Mouse (Mus musculus): ENCODE measurements around the gene Unc50. TPM values are rescaled to one million over a fixed set of nuclear protein-coding genes. Genes with fewer than 3 reads are reported as not detected.

Gene Unc50
- 111 and 118 TPM in 2 replicates for polyA plus RNA-seq (2014; fragmentation: Nextera tagmentation; extraction: Ambion mirVana)

- Histone ChIP-seq H3K4me1 (ENCODE audit: control insufficient read depth, insufficient read depth, low read length) (peaks cover 6% of the 10 kb centered on the region), H3K4me3 (ENCODE audit: low read depth, low read length) (peak within 1 kb of the TSS; percentile 92), H3K4me2 (ENCODE audit: low read depth, severe bottlenecking) (peak within 1 kb of the TSS; percentile 80), H3K27me3 (ENCODE audit: control insufficient read depth, insufficient read depth, low read length) (no peaks in the 10 kb centered on the region), H3K36me3 (ENCODE audit: control insufficient read depth, insufficient read depth, low read length) (peaks cover 12% of the 10 kb centered on the region; the same call in 1 of the 2 replicates), H3K9ac (ENCODE audit: low read length) (peak within 1 kb of the TSS; percentile 85), H3K27ac (replicated peaks; ENCODE audit: low read depth, low read length) (0 out of 2 replicates have a peak within 1 kb of the TSS, but pooled peaks have one; percentile 30), H3K9me3 (ENCODE audit: control insufficient read depth, low read length) (no peaks in the 10 kb centered on the region)
- WGBS: 3% methylated on average over 57 of the region's 57 CpGs
- ATAC-seq (ENCODE audit: insufficient number of reproducible peaks, low FRiP score, low TSS enrichment, low read depth) (peak; percentile 96), DNase-seq (ENCODE audit: low spot score) (peak; percentile 91)
These were observed at the start of gene Unc50, which contains the start of gene Coa5 for GRCm38 (mm10) chr1:37429366-37430296. Gene Unc50 (plus strand): TSS chr1:37430139. Gene Coa5 (minus strand): TSS chr1:37430103.

- H3K36me3 ChIP-seq (ENCODE audit: control insufficient read depth, insufficient read depth, low read length): no peaks in the 10 kb centered on the region
- H3K4me1 ChIP-seq (ENCODE audit: control insufficient read depth, insufficient read depth, low read length): no peaks in the 10 kb centered on the region
- H3K9me3 ChIP-seq (ENCODE audit: control insufficient read depth, low read length): no peaks in the 10 kb centered on the region
- no peaks in the 10 kb centered on the region for H3K27me3 ChIP-seq (ENCODE audit: control insufficient read depth, insufficient read depth, low read length)
- H3K4me3 ChIP-seq (ENCODE audit: low read depth, low read length): no peak overlapping the region
- no peak overlapping the region for H3K9ac ChIP-seq (ENCODE audit: low read length)
- ATAC-seq (ENCODE audit: insufficient number of reproducible peaks, low FRiP score, low TSS enrichment, low read depth) (no peak), DNase-seq (ENCODE audit: low spot score) (no peak)
- 86% methylated on average over 5 of the region's 5 CpGs for WGBS
- no peak overlapping the region for H3K4me2 ChIP-seq (ENCODE audit: low read depth, severe bottlenecking)
- H3K27ac ChIP-seq (replicated peaks; ENCODE audit: low read depth, low read length): no peak overlapping the region
These were observed 49.0 kb upstream of the Unc50 start for GRCm38 (mm10) chr1:37380913-37381312.

- ATAC-seq (ENCODE audit: insufficient number of reproducible peaks, low FRiP score, low TSS enrichment, low read depth) (no peak), DNase-seq (ENCODE audit: low spot score) (no peak)
- Histone ChIP-seq H3K27ac (replicated peaks; ENCODE audit: low read depth, low read length) (no peak overlapping the region), H3K9ac (ENCODE audit: low read length) (no peak overlapping the region), H3K4me3 (ENCODE audit: low read depth, low read length) (no peak overlapping the region), H3K9me3 (ENCODE audit: control insufficient read depth, low read length) (no peaks in the 10 kb centered on the region), H3K4me1 (ENCODE audit: control insufficient read depth, insufficient read depth, low read length) (no peaks in the 10 kb centered on the region), H3K4me2 (ENCODE audit: low read depth, severe bottlenecking) (no peak overlapping the region), H3K36me3 (ENCODE audit: control insufficient read depth, insufficient read depth, low read length) (no peaks in the 10 kb centered on the region), H3K27me3 (ENCODE audit: control insufficient read depth, insufficient read depth, low read length) (no peaks in the 10 kb centered on the region)
- WGBS: 80% methylated on average over 3 of the region's 3 CpGs
These were observed 45.6 kb upstream of the Unc50 start for GRCm38 (mm10) chr1:37384304-37384703.

- no peak for DNase-seq (ENCODE audit: low spot score)
- no peaks in the 10 kb centered on the region for H3K9me3 ChIP-seq (ENCODE audit: control insufficient read depth, low read length)
- H3K27me3 ChIP-seq (ENCODE audit: control insufficient read depth, insufficient read depth, low read length): no peaks in the 10 kb centered on the region
- H3K36me3 ChIP-seq (ENCODE audit: control insufficient read depth, insufficient read depth, low read length): no peaks in the 10 kb centered on the region
- ATAC-seq (ENCODE audit: insufficient number of reproducible peaks, low FRiP score, low TSS enrichment, low read depth): no peak
- H3K4me2 ChIP-seq (ENCODE audit: low read depth, severe bottlenecking): no peak overlapping the region
- H3K9ac ChIP-seq (ENCODE audit: low read length): no peak overlapping the region
- no peak overlapping the region for H3K4me3 ChIP-seq (ENCODE audit: low read depth, low read length)
- no peak overlapping the region for H3K27ac ChIP-seq (replicated peaks; ENCODE audit: low read depth, low read length)
- H3K4me1 ChIP-seq (ENCODE audit: control insufficient read depth, insufficient read depth, low read length): no peaks in the 10 kb centered on the region
- WGBS: 87% methylated on average over 7 of the region's 7 CpGs
These were observed 43.4 kb upstream of the Unc50 start for GRCm38 (mm10) chr1:37386448-37386971.

GRCm38 (mm10) chr1:37393174-37393573, 36.8 kb upstream of the Unc50 start:
- Histone ChIP-seq H3K4me2 (ENCODE audit: low read depth, severe bottlenecking) (no peak overlapping the region), H3K27me3 (ENCODE audit: control insufficient read depth, insufficient read depth, low read length) (no peaks in the 10 kb centered on the region), H3K27ac (replicated peaks; ENCODE audit: low read depth, low read length) (no peak overlapping the region), H3K9me3 (ENCODE audit: control insufficient read depth, low read length) (no peaks in the 10 kb centered on the region), H3K4me3 (ENCODE audit: low read depth, low read length) (no peak overlapping the region), H3K36me3 (ENCODE audit: control insufficient read depth, insufficient read depth, low read length) (no peaks in the 10 kb centered on the region), H3K4me1 (ENCODE audit: control insufficient read depth, insufficient read depth, low read length) (no peaks in the 10 kb centered on the region), H3K9ac (ENCODE audit: low read length) (no peak overlapping the region)
- DNase-seq (ENCODE audit: low spot score): no peak
- no peak for ATAC-seq (ENCODE audit: insufficient number of reproducible peaks, low FRiP score, low TSS enrichment, low read depth)
- 91% methylated on average over 5 of the region's 5 CpGs for WGBS

GRCm38 (mm10) chr1:37396481-37396880, 33.5 kb upstream of the Unc50 start:
- ATAC-seq (ENCODE audit: insufficient number of reproducible peaks, low FRiP score, low TSS enrichment, low read depth): no peak
- Histone ChIP-seq H3K27me3 (ENCODE audit: control insufficient read depth, insufficient read depth, low read length) (no peaks in the 10 kb centered on the region), H3K4me2 (ENCODE audit: low read depth, severe bottlenecking) (no peak overlapping the region), H3K4me3 (ENCODE audit: low read depth, low read length) (no peak overlapping the region), H3K4me1 (ENCODE audit: control insufficient read depth, insufficient read depth, low read length) (0 out of 2 replicates have a peak, but pooled peaks cover 2% of the 10 kb centered on the region), H3K36me3 (ENCODE audit: control insufficient read depth, insufficient read depth, low read length) (no peaks in the 10 kb centered on the region), H3K9me3 (ENCODE audit: control insufficient read depth, low read length) (no peaks in the 10 kb centered on the region), H3K27ac (replicated peaks; ENCODE audit: low read depth, low read length) (no peak overlapping the region), H3K9ac (ENCODE audit: low read length) (no peak overlapping the region)
- no peak for DNase-seq (ENCODE audit: low spot score)
- WGBS: 91% methylated on average over 1 of the region's 1 CpGs

GRCm38 (mm10) chr1:37398961-37399360, 31.0 kb upstream of the Unc50 start:
- ATAC-seq (ENCODE audit: insufficient number of reproducible peaks, low FRiP score, low TSS enrichment, low read depth) (no peak), DNase-seq (ENCODE audit: low spot score) (no peak)
- no peaks in the 10 kb centered on the region for H3K9me3 ChIP-seq (ENCODE audit: control insufficient read depth, low read length)
- H3K27me3 ChIP-seq (ENCODE audit: control insufficient read depth, insufficient read depth, low read length): no peaks in the 10 kb centered on the region
- no peak overlapping the region for H3K9ac ChIP-seq (ENCODE audit: low read length)
- H3K4me3 ChIP-seq (ENCODE audit: low read depth, low read length): no peak overlapping the region
- H3K27ac ChIP-seq (replicated peaks; ENCODE audit: low read depth, low read length): no peak overlapping the region
- H3K36me3 ChIP-seq (ENCODE audit: control insufficient read depth, insufficient read depth, low read length): no peaks in the 10 kb centered on the region
- H3K4me1 ChIP-seq (ENCODE audit: control insufficient read depth, insufficient read depth, low read length): 0 out of 2 replicates have a peak, but pooled peaks cover 2% of the 10 kb centered on the region
- WGBS: 21% methylated on average over 3 of the region's 3 CpGs
- H3K4me2 ChIP-seq (ENCODE audit: low read depth, severe bottlenecking): no peak overlapping the region

- DNase-seq (ENCODE audit: low spot score) (no peak), ATAC-seq (ENCODE audit: insufficient number of reproducible peaks, low FRiP score, low TSS enrichment, low read depth) (no peak)
- Histone ChIP-seq H3K4me1 (ENCODE audit: control insufficient read depth, insufficient read depth, low read length) (0 out of 2 replicates have a peak, but pooled peaks cover 2% of the 10 kb centered on the region), H3K36me3 (ENCODE audit: control insufficient read depth, insufficient read depth, low read length) (no peaks in the 10 kb centered on the region), H3K4me3 (ENCODE audit: low read depth, low read length) (no peak overlapping the region), H3K9me3 (ENCODE audit: control insufficient read depth, low read length) (no peaks in the 10 kb centered on the region), H3K27ac (replicated peaks; ENCODE audit: low read depth, low read length) (no peak overlapping the region), H3K9ac (ENCODE audit: low read length) (no peak overlapping the region), H3K4me2 (ENCODE audit: low read depth, severe bottlenecking) (no peak overlapping the region), H3K27me3 (ENCODE audit: control insufficient read depth, insufficient read depth, low read length) (no peaks in the 10 kb centered on the region)
- WGBS: 60% methylated on average over 8 of the region's 8 CpGs
These were observed 30.2 kb upstream of the Unc50 start for GRCm38 (mm10) chr1:37399734-37400133.
